Mouse (Mus musculus) heart, postnatal 0 days (tissue): Measurements from ENCODE around the gene Alkbh6. TPM values are rescaled to one million over a fixed set of nuclear protein-coding genes. Genes with fewer than 3 reads are reported as not detected.
A peak's percentile ranks its signal among the peaks of the same experiment; 100 is the strongest.

ENCODE experiments used
- ATAC-seq: fragments of 200-750 bp; cut with Nextera tagmentation; 2 replicates; pipeline ENCODE4 v1.8.0; 2017; ENCODE audit warnings: low read depth, moderate number of reproducible peaks, moderate library complexity; ENCODE audit not compliant: insufficient read depth
- DNase-seq: peaks from one replicate; pipeline ENCODE4 v3.0.0-alpha.2; 2016; ENCODE audit warnings: low spot score
- H3K27ac ChIP-seq: fragments of 300-500 bp; sonication (generic); 2 replicates; pipeline ENCODE4 v1.5.1; 2014; ENCODE audit warnings: low read depth, mild to moderate bottlenecking
- H3K27me3 ChIP-seq: fragments of 300-500 bp; sonication (generic); 2 replicates; pipeline ENCODE4 v1.6.1; 2014; ENCODE audit warnings: low read length, mixed read lengths; ENCODE audit not compliant: control insufficient read depth, insufficient read depth
- H3K36me3 ChIP-seq: fragments of 300-500 bp; sonication (generic); replicated peaks from 2 replicates; pipeline ENCODE4 v1.6.1; 2014; ENCODE audit warnings: low read length, mixed read lengths; ENCODE audit not compliant: control insufficient read depth, insufficient read depth
- H3K4me1 ChIP-seq: fragments of 300-500 bp; sonication (generic); 2 replicates; pipeline ENCODE4 v1.6.1; 2014; ENCODE audit warnings: antibody characterized with exemption; ENCODE audit not compliant: control insufficient read depth, insufficient read depth
- H3K4me2 ChIP-seq: fragments of 300-500 bp; sonication (generic); 2 replicates; pipeline ENCODE4 v1.6.1; 2014; ENCODE audit warnings: low read depth, mild to moderate bottlenecking, low read length, moderate library complexity
- H3K4me3 ChIP-seq: fragments of 300-500 bp; sonication (generic); 2 replicates; pipeline ENCODE4 v1.5.1; 2014; ENCODE audit warnings: low read depth, low read length
- H3K9ac ChIP-seq: fragments of 300-500 bp; sonication (generic); replicated peaks from 2 replicates; pipeline ENCODE4 v1.6.1; 2014; ENCODE audit warnings: low read depth, low read length, mixed read lengths
- H3K9me3 ChIP-seq: fragments of 300-500 bp; sonication (generic); replicated peaks from 2 replicates; pipeline ENCODE4 v1.6.1; 2016; ENCODE audit warnings: low read length; ENCODE audit not compliant: control insufficient read depth
- CTCF ChIP-seq: IDR thresholded peaks from 2 replicates; pipeline ENCODE4 v1.5.1; 2016; ENCODE audit warnings: antibody characterized with exemption, control low read depth, low read depth
- EP300 ChIP-seq: IDR thresholded peaks from 2 replicates; pipeline ENCODE4 v1.6.1; 2016; ENCODE audit warnings: antibody characterized with exemption, low read depth
- WGBS: fragments of 180-500 bp; shearing (Covaris S2); extraction: QIAGEN DNeasy Blood & Tissue Kit; methylation state at CpG from one replicate; pipeline ENCODE4 v1.1.7; 2014; 5-methylcytosine and 5-hydroxymethylcytosine counted together
- polyA plus RNA-seq: library from polyadenylated mRNA; unstranded; fragments of >200 nt; fragmentation: Nextera tagmentation; extraction: Ambion mirVana; gene quantifications from 2 replicates; pipeline ENCODE4 v1.2.1, GENCODE M21; 2015
- total RNA-seq: library from RNA; depleted of rRNA; stranded (reverse); fragments of >200 nt; gene quantifications from 2 replicates; pipeline ENCODE4 v1.2.3, GENCODE M21; 2014; ENCODE audit warnings: low replicate concordance

Alkbh6 gene
- total and polyA plus RNA-seq, 2 experiments from 2014 or later, result 40.0 to 63.5 TPM

DNA sequence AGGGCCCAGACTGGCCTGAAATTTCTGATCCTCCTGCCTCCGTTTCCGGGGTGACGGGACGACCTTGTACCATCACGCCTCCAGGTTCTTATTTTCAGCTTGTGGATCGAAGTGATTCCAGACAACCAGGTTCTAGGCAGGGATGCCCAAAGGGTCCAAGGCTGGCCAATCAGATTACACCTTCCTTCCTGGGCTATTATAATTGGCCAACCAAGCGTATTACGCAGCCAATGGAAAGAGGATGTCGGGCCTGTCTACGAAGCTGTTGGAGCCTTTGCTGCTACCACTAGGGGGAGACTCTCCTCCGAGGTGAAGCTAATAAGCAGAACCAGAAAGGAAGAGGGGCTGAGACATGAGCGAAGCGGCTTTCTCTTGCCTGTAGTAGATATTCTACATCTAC is 23.4 kb downstream of the Alkbh6 start:
- H3K9me3 ChIP-seq, result no peaks in the 10 kb centered on the region
- ATAC-seq (peak; percentile 69), DNase-seq (peak; percentile 81)
- H3K9ac ChIP-seq, result no peak overlapping the region
- H3K4me3 ChIP-seq, result 0 out of 2 replicates have a peak overlapping the region, but pooled peaks have one; percentile 1
- no peak overlapping the region for H3K27ac ChIP-seq
- H3K4me1 ChIP-seq, result peaks cover 26% of the 10 kb centered on the region
- no peaks in the 10 kb centered on the region for H3K36me3 ChIP-seq
- 15% methylated on average over 13 of the region's 13 CpGs for WGBS
- TF ChIP-seq EP300 (no peak), CTCF (peak; percentile 82)
- H3K27me3 ChIP-seq, result peaks cover 10% of the 10 kb centered on the region
- H3K4me2 ChIP-seq, result peak overlapping the region; percentile 34

GRCm38 (mm10) chr7:30332622-30333259 is 24.2 kb downstream of the Alkbh6 start:
- Histone ChIP-seq H3K27ac (peak overlapping the region; percentile 11; the same call in 1 of the 2 replicates), H3K27me3 (peaks cover 10% of the 10 kb centered on the region), H3K9me3 (no peaks in the 10 kb centered on the region), H3K36me3 (no peaks in the 10 kb centered on the region), H3K9ac (no peak overlapping the region), H3K4me2 (peak overlapping the region; percentile 34; the same call in 1 of the 2 replicates), H3K4me1 (peaks cover 26% of the 10 kb centered on the region), H3K4me3 (no peak overlapping the region)
- no peak for ATAC-seq
- DNase-seq, result no peak
- 51% methylated on average over 18 of the region's 18 CpGs for WGBS
- TF ChIP-seq CTCF (no peak), EP300 (no peak)

DNA sequence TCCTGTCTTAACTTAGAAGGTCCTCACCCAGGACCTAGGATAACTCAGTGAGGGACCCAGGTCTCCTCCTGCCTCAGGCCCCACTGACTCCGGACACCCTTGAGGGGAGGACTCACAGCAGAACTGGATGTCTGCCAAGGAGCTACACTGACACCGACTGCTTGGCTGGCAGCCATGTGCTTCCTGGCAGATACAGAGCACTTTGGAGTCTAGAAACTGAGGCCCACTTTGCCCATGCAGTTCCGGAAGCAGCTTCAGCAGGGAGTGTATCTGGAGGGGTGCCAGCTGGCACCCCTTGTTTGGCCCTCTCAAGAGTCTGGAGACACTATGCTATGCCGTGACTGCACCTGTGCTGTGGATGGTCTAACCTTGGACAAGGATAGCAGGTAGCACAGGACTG is 24.9 kb downstream of the Alkbh6 start:
- Histone ChIP-seq H3K36me3 (no peaks in the 10 kb centered on the region), H3K27me3 (peaks cover 10% of the 10 kb centered on the region), H3K4me3 (no peak overlapping the region), H3K9me3 (no peaks in the 10 kb centered on the region), H3K4me2 (no peak overlapping the region; the same call in 1 of the 2 replicates), H3K9ac (no peak overlapping the region), H3K4me1 (peaks cover 26% of the 10 kb centered on the region), H3K27ac (peak overlapping the region; percentile 16; the same call in 1 of the 2 replicates)
- 7% methylated on average over 4 of the region's 4 CpGs for WGBS
- peak; percentile 79 for DNase-seq
- TF ChIP-seq EP300, result no peak
- no peak for TF ChIP-seq CTCF
- peak; percentile 50 for ATAC-seq

DNA sequence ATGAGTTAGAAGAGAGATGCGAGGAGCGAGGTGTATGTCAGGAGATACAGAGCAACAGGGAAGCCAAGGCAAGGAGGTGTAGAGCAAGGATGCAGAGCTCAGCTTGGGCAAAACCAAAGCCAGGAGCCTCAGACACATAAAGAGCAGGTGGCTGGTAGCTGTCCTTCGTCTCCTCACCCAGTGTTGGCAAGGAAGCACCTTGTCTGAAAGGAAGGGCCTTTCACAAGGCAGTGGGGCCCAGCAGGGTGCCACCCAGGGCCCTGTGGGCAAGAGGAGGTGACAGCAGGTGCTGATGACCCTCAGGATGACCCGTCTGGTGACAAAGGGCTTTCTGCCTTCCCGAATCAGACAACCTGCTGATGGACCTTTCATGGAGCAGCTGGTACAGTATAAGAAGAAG is 26.0 kb downstream of the Alkbh6 start:
- no peak for DNase-seq
- no peak overlapping the region for H3K27ac ChIP-seq
- H3K9me3 ChIP-seq, result no peaks in the 10 kb centered on the region
- peaks cover 14% of the 10 kb centered on the region for H3K27me3 ChIP-seq
- no peak overlapping the region for H3K4me2 ChIP-seq
- no peak for ATAC-seq
- no peak overlapping the region for H3K9ac ChIP-seq
- no peaks in the 10 kb centered on the region for H3K36me3 ChIP-seq
- H3K4me1 ChIP-seq, result peaks cover 26% of the 10 kb centered on the region
- TF ChIP-seq EP300, result no peak
- TF ChIP-seq CTCF, result no peak
- WGBS, result 73% methylated on average over 5 of the region's 5 CpGs
- H3K4me3 ChIP-seq, result no peak overlapping the region

DNA sequence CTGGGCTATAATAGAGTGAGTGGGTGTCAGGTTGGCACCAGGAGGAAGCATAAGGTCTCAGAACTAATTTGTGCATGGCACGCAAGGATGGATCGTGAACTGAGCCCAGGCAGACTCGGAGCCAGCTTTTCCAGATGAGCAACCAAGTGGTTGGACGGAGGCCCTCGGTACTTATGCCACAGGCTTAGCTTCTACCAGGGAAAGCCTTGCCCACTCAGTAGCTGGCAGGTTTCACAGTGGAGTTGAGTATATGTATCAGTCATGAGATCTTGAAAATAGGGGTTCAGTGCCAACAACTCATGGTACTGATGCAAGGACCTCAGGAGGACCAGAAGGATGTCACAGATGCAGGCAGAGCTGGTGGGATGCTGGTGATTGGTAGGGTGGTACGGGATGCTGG is 27.2 kb downstream of the Alkbh6 start:
- 77% methylated on average over 6 of the region's 6 CpGs for WGBS
- ATAC-seq (no peak), DNase-seq (no peak)
- peaks cover 14% of the 10 kb centered on the region for H3K27me3 ChIP-seq
- no peak for TF ChIP-seq CTCF
- no peak for TF ChIP-seq EP300
- no peak overlapping the region for H3K27ac ChIP-seq
- H3K4me3 ChIP-seq, result no peak overlapping the region
- no peak overlapping the region for H3K4me2 ChIP-seq
- peaks cover 26% of the 10 kb centered on the region for H3K4me1 ChIP-seq
- no peaks in the 10 kb centered on the region for H3K36me3 ChIP-seq
- H3K9ac ChIP-seq, result no peak overlapping the region
- H3K9me3 ChIP-seq, result no peaks in the 10 kb centered on the region

- Histone ChIP-seq H3K4me3 (no peak overlapping the region), H3K9me3 (no peaks in the 10 kb centered on the region), H3K36me3 (no peaks in the 10 kb centered on the region), H3K27ac (no peak overlapping the region), H3K27me3 (peaks cover 14% of the 10 kb centered on the region), H3K9ac (no peak overlapping the region), H3K4me2 (0 out of 2 replicates have a peak overlapping the region, but pooled peaks have one; percentile 12), H3K4me1 (peaks cover 26% of the 10 kb centered on the region)
- DNase-seq (peak; percentile 78), ATAC-seq (no peak; the same call in 1 of the 2 replicates)
- 3% methylated on average over 9 of the region's 9 CpGs for WGBS
- TF ChIP-seq EP300 (no peak), CTCF (peak; percentile 95)
Observed at GRCm38 (mm10) chr7:30336384-30336783, 27.9 kb downstream of the Alkbh6 start.
